Mouse (Mus musculus): ENCODE results near the gene Mmp11.

GRCm38 (mm10) chr10:75921026-75921725 is 15.1 kb downstream of the Mmp11 start, which contains the start of gene Smarcb1:
- TF ChIP-seq CTCF (IDR thresholded peaks at IDR 0.05; ENCODE audit: low read depth, low read length) (no peak), POLR2A (IDR thresholded peaks at IDR 0.05; ENCODE audit: extremely low read depth, insufficient read depth, low read length) (0 out of 2 replicates have a peak, but pooled peaks have one; percentile 2)
